Mouse (Mus musculus) gastrocnemius, postnatal 4 days (tissue): ENCODE measurements around the gene Aak1. TPM values are rescaled to one million over a fixed set of nuclear protein-coding genes. Genes with fewer than 3 reads are reported as not detected.
"Not testable (repeated sequence)": the region's sequence is repeated elsewhere in the genome, so short reads cannot be mapped to it uniquely, and the experiment has no call there.

Experiments used
- DNase-seq, 2 experiments: peaks; one replicate each; pipeline ENCODE4 v3.0.0; 2021 to 2022; ENCODE audit warnings: low spot score in 2 of 2, mixed read lengths in 2 of 2
- total RNA-seq, 2 experiments: library from RNA; stranded (reverse); gene quantifications; 2 replicates each; pipeline ENCODE4 v1.2.3; 2021

Gene Aak1
- total RNA-seq, 2 experiments from 2014 or later, result 57.9 to 69.9 TPM

GRCm38 (mm10) chr6:86832802-86833502 lies 16.4 kb upstream of the Aak1 start:
- DNase-seq, result peak in 1 of 2 experiments; percentile 35

- no peak for DNase-seq
Measured at GRCm38 (mm10) chr6:86839089-86839488, 10.2 kb upstream of the Aak1 start.

GRCm38 (mm10) chr6:86841949-86842348 lies 7.4 kb upstream of the Aak1 start:
- DNase-seq, result no peak

GRCm38 (mm10) chr6:86843636-86844035 lies 5.7 kb upstream of the Aak1 start:
- DNase-seq, result no peak

GRCm38 (mm10) chr6:86846467-86846866 lies 2.9 kb upstream of the Aak1 start:
- DNase-seq, result no peak

- DNase-seq, result no peak
Measured at GRCm38 (mm10) chr6:86847816-86848215, 1.5 kb upstream of the Aak1 start.

GRCm38 (mm10) chr6:86848580-86848914 lies 770 bp upstream of the Aak1 start:
- no peak for DNase-seq

- DNase-seq, result peak; percentile 30 to 56
Measured at GRCm38 (mm10) chr6:86849692-86850445, 552 bp downstream of the Aak1 start.

GRCm38 (mm10) chr6:86850588-86850987 lies 1.3 kb downstream of the Aak1 start:
- DNase-seq, result no peak

GRCm38 (mm10) chr6:86851561-86851960 lies 2.2 kb downstream of the Aak1 start:
- DNase-seq, result no peak

- DNase-seq, result no peak
Measured at GRCm38 (mm10) chr6:86853928-86854327, 4.6 kb downstream of the Aak1 start.

GRCm38 (mm10) chr6:86854941-86855340 lies 5.6 kb downstream of the Aak1 start:
- no peak for DNase-seq

- no peak for DNase-seq
Measured at GRCm38 (mm10) chr6:86858606-86859005, 9.3 kb downstream of the Aak1 start.

GRCm38 (mm10) chr6:86860732-86861463 lies 11.6 kb downstream of the Aak1 start:
- DNase-seq, result no peak

- no peak for DNase-seq
Measured at GRCm38 (mm10) chr6:86864358-86864757, 15.0 kb downstream of the Aak1 start.

- no peak for DNase-seq
Measured at GRCm38 (mm10) chr6:86870335-86870734, 21.0 kb downstream of the Aak1 start.

- no peak for DNase-seq
Measured at GRCm38 (mm10) chr6:86871783-86872182, 22.5 kb downstream of the Aak1 start.

- DNase-seq, result peak in 1 of 2 experiments; percentile 26
Measured at GRCm38 (mm10) chr6:86874711-86875375, 25.5 kb downstream of the Aak1 start.

GRCm38 (mm10) chr6:86876451-86876850 lies 27.1 kb downstream of the Aak1 start:
- no peak for DNase-seq

- DNase-seq, result not testable (repeated sequence)
Measured at GRCm38 (mm10) chr6:86878656-86879055, 29.3 kb downstream of the Aak1 start.

- DNase-seq, result no peak
Measured at GRCm38 (mm10) chr6:86879314-86879713, 30.0 kb downstream of the Aak1 start.
